Mouse (Mus musculus): Measurements from ENCODE around the gene Olfr373.

Olfr373 gene

GRCm38 (mm10) chr8:72133507-72133906 lies 50.5 kb downstream of the Olfr373 start:
- no peak for DNase-seq (ENCODE audit: low read depth, low spot score)

- peak; percentile 50 for DNase-seq (ENCODE audit: low read depth, low spot score)
Measured at GRCm38 (mm10) chr8:72134756-72135445, 51.9 kb downstream of the Olfr373 start, which contains the start of gene Tpm4. Tpm4 (plus strand) TSS chr8:72134975.

GRCm38 (mm10) chr8:72135446-72136301 lies 52.7 kb downstream of the Olfr373 start:
- no peak for DNase-seq (ENCODE audit: low read depth, low spot score)

GRCm38 (mm10) chr8:72136302-72136978 lies 53.5 kb downstream of the Olfr373 start:
- DNase-seq (ENCODE audit: low read depth, low spot score), result peak; percentile 90

GRCm38 (mm10) chr8:72137431-72137830 lies 54.5 kb downstream of the Olfr373 start:
- DNase-seq (ENCODE audit: low read depth, low spot score), result no peak

GRCm38 (mm10) chr8:72138456-72138855 lies 55.5 kb downstream of the Olfr373 start:
- no peak for DNase-seq (ENCODE audit: low read depth, low spot score)

- DNase-seq (ENCODE audit: low read depth, low spot score), result no peak
Measured at GRCm38 (mm10) chr8:72143256-72143824, 60.4 kb downstream of the Olfr373 start.

GRCm38 (mm10) chr8:72144345-72144975 lies 61.5 kb downstream of the Olfr373 start:
- DNase-seq (ENCODE audit: low read depth, low spot score), result no peak

- no peak for DNase-seq (ENCODE audit: low read depth, low spot score)
Measured at GRCm38 (mm10) chr8:72145511-72145910, 62.5 kb downstream of the Olfr373 start.

- DNase-seq (ENCODE audit: low read depth, low spot score), result no peak
Measured at GRCm38 (mm10) chr8:72146056-72146455, 63.1 kb downstream of the Olfr373 start.

GRCm38 (mm10) chr8:72146556-72146955 lies 63.6 kb downstream of the Olfr373 start:
- no peak for DNase-seq (ENCODE audit: low read depth, low spot score)

GRCm38 (mm10) chr8:72147266-72147665 lies 64.3 kb downstream of the Olfr373 start:
- DNase-seq (ENCODE audit: low read depth, low spot score), result no peak

GRCm38 (mm10) chr8:72149056-72149455 lies 66.1 kb downstream of the Olfr373 start:
- no peak for DNase-seq (ENCODE audit: low read depth, low spot score)

- DNase-seq (ENCODE audit: low read depth, low spot score), result no peak
Measured at GRCm38 (mm10) chr8:72151418-72152078, 68.6 kb downstream of the Olfr373 start.
